15 mouse cellular contexts compared by ENCODE assay signal in the genomic region with DNA sequence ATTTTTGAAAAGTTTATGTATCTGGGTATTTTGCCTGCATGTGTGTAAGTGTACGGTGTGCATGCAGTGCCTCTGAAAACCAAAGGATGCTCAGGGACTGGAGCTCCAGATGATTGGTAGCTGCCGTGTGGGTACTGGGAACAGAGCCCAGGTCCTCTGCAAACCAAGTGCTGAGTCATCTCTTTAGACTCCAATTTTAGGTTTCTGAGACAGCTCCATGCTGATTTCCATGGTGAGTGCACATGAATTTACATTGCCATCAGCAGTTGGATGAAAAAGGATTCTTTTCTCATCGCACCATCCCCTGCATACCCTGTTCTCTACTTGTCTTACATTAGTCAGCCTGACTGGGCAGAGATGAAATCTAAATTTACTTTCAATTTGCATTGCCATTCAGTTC.
DNase-seq lines count a peak whose midpoint lies in the region; TF ChIP-seq lines count a peak whose summit lies in the region.
"Had no signal": no experiment of that assay in that cellular context is flagged by ENCODE, and none has a peak within 500 bp of the region (broad histone marks: within the 10 kb centered on the region; RNA-seq: fewer than 3 reads in every experiment).

No protein-coding gene starts in this region.

- no peak overlapping the region for H3K4me3 ChIP-seq in left cerebral cortex, adult 2 months
- no peak overlapping the region for H3K4me3 ChIP-seq in gastrocnemius, adult 2 months
- H3K4me3 ChIP-seq: hindbrain, embryonic 15.5 days; lung, embryonic 15.5 days; neural tube, embryonic 13.5 days had no signal

- H3K27ac ChIP-seq in left cerebral cortex, adult 2 months, result peak overlapping the region; percentile 22
- no peak overlapping the region for H3K27ac ChIP-seq in gastrocnemius, adult 2 months
- H3K27ac ChIP-seq: hindbrain, embryonic 15.5 days; lung, embryonic 15.5 days; neural tube, embryonic 13.5 days had no signal

- TF ChIP-seq CTCF in left cerebral cortex, adult 2 months (IDR thresholded peaks at IDR 0.05), result no peak; the same call in 1 of the 2 replicates
- no peak for TF ChIP-seq CTCF in gastrocnemius, adult 2 months (IDR thresholded peaks at IDR 0.05)

- intact Hi-C loops in left cerebral cortex, adult 2 months (cut with DNase I), result loop anchor here (1.0 kb wide), 1 partner anchor 67 kb away; no protein-coding TSS in a partner anchor
- intact Hi-C loops in gastrocnemius, adult 2 months (cut with DNase I), result no loop called here

- DNase-seq in brain, adult 2 months (ENCODE audit: low read depth, low spot score), result peak; percentile 90
- peak; percentile 25 to 41 for DNase-seq in frontal cortex, postnatal 14 days (ENCODE audit: low spot score in 2 of 2)
- peak in 1 of 2 experiments; percentile 61 for DNase-seq in left cerebral cortex, adult 2 months (ENCODE audit: extremely low spot score in 1 of 2, low spot score in 2 of 2)
- DNase-seq in right cerebral cortex, postnatal 14 days, result peak; percentile 26
- DNase-seq in testis, postnatal 10 days (ENCODE audit: low spot score), result no peak
- DNase-seq in gastrocnemius, adult 2 months, result no peak
- DNase-seq in gastrocnemius, postnatal 4 days (ENCODE audit: low spot score in 2 of 2), result no peak
- no peak for DNase-seq in lung, postnatal 25 days (ENCODE audit: low spot score)
- DNase-seq: adrenal gland, adult 2 months; heart, postnatal 14 days; kidney, adult 8-10 months; thymus, postnatal 14 days had no signal

Comparison
In these comparisons a context has a peak if more than half of its experiments do, and no peak if none do; other contexts are left out.
1. DNase-seq: peak in brain, adult 2 months (single experiment), frontal cortex, postnatal 14 days (2 of 2) and right cerebral cortex, postnatal 14 days (single experiment); none in testis, postnatal 10 days (single experiment), gastrocnemius, adult 2 months (single experiment), gastrocnemius, postnatal 4 days (0 of 2) and lung, postnatal 25 days (single experiment).